Mouse (Mus musculus) thymus, adult 2 months (tissue): ENCODE measurements around the gene Ptpn3. TPM values are rescaled to one million over a fixed set of nuclear protein-coding genes. Genes with fewer than 3 reads are reported as not detected.

Source experiments
- DNase-seq: peaks from one replicate; pipeline ENCODE4 v3.0.0; 2021
- H3K27ac ChIP-seq: fragments of 200-500 bp; 2 replicates; pipeline ENCODE4 v1.5.1; 2012; ENCODE audit warnings: low read length, control low read depth; ENCODE audit not compliant: control insufficient read depth, insufficient read depth
- H3K27me3 ChIP-seq: fragments of 200-500 bp; 2 replicates; pipeline ENCODE4 v1.6.1; 2012; ENCODE audit warnings: mild to moderate bottlenecking, low read length, moderate library complexity, mixed read lengths; ENCODE audit not compliant: control insufficient read depth, insufficient read depth
- H3K36me3 ChIP-seq: fragments of 200-500 bp; 2 replicates; pipeline ENCODE4 v1.6.1; 2012; ENCODE audit warnings: mild to moderate bottlenecking, low read length, moderate library complexity; ENCODE audit not compliant: control insufficient read depth, insufficient read depth
- H3K4me1 ChIP-seq: fragments of 200-500 bp; replicated peaks from 2 replicates; pipeline ENCODE4 v1.6.1; 2012; ENCODE audit warnings: low read length; ENCODE audit not compliant: control insufficient read depth, insufficient read depth
- H3K4me3 ChIP-seq: fragments of 200-500 bp; 2 replicates; pipeline ENCODE4 v1.5.1; 2012; ENCODE audit warnings: mild to moderate bottlenecking, low read length, control low read depth, moderate library complexity; ENCODE audit not compliant: control insufficient read depth, insufficient read depth
- CTCF ChIP-seq: fragments of 200-500 bp; IDR thresholded peaks from 2 replicates; pipeline ENCODE4 v1.5.1; 2012; ENCODE audit warnings: mild to moderate bottlenecking, control low read depth, low read length, moderate library complexity, borderline replicate concordance; ENCODE audit not compliant: control insufficient read depth, poor library complexity, insufficient read depth; ENCODE audit errors: extremely low read depth
- POLR2A ChIP-seq: fragments of 200-500 bp; IDR thresholded peaks from 2 replicates; pipeline ENCODE4 v1.6.1; 2012; ENCODE audit warnings: mild to moderate bottlenecking, low read length, control low read depth, moderate library complexity; ENCODE audit not compliant: control insufficient read depth, poor library complexity, insufficient read depth; ENCODE audit errors: extremely low read depth
- WGBS: fragments of 180-500 bp; shearing (Covaris S2); methylation state at CpG from one replicate; pipeline ENCODE4 v1.1.7; 2018; 5-methylcytosine and 5-hydroxymethylcytosine counted together
- polyA plus RNA-seq: library from polyadenylated mRNA; depleted of rRNA; stranded (reverse); fragments of >200 nt; gene quantifications from 2 replicates; pipeline ENCODE4 v1.2.3, GENCODE M21; 2012

Ptpn3 gene
- polyA plus RNA-seq, 1 experiment = 3.3 TPM

GRCm38 (mm10) chr4:57266389-57266788 is 35.2 kb downstream of the Ptpn3 start:
- no peak for DNase-seq
- 93% methylated on average over 9 of the region's 9 CpGs for WGBS
- Histone ChIP-seq H3K27ac (no peak overlapping the region), H3K27me3 (no peaks in the 10 kb centered on the region), H3K4me1 (no peaks in the 10 kb centered on the region), H3K36me3 (no peaks in the 10 kb centered on the region), H3K4me3 (no peak overlapping the region)
- no peak for TF ChIP-seq POLR2A

DNA sequence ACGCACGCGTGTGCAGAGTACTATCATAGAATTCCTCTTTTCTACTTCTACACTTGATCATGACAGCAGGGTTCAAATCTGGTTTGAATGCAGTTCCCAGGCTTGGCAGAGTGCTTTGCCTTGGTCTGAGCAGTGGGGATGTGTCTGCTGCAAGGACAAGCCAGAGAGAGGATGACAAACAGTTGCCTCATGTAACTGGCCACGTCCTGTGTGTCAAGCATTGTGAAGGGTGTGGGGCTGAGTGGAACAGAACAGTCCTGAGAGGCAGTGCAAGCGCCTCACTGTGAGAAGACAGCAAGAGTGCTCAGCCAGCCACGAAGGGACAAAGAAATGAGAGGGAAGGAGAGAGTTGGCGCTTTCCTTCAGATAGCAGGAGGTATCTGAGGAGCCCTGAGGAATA is 37.9 kb downstream of the Ptpn3 start:
- DNase-seq = no peak
- 94% methylated on average over 7 of the region's 7 CpGs for WGBS

DNA sequence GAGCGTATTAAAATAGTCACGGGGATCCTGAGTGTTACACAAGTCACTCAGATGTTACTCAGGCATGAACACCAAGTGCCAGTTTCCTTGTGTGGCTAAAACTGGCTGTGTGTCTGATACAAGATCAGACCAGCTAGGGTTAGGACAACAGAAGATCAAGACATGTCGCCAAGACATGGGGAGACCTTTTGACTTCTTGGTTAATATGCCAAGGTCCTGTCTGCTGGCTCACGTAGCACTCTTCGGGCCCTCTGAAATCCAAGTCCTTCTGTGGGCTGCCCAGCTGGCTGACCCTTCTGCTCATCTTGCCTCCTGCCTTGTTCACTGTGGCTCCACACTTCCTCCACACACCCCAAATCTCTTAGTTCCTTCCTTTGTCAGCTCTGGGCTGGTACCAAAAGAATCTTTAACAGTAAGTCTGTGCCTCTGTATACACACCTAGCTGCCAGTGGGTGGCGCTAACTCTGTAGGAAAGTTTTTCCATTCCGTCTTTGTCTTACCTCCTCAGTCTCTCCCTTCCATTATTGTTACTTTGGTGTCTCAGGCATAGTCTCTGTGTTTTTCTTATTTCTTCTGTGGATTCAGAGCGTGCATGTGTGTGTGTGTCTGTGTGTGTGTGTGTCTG is 38.5 kb downstream of the Ptpn3 start:
- Histone ChIP-seq H3K27me3 (no peaks in the 10 kb centered on the region), H3K27ac (no peak overlapping the region), H3K36me3 (no peaks in the 10 kb centered on the region), H3K4me1 (no peaks in the 10 kb centered on the region), H3K4me3 (no peak overlapping the region)
- WGBS = 87% methylated on average over 8 of the region's 8 CpGs
- TF ChIP-seq POLR2A (no peak), CTCF (no peak)
- no peak for DNase-seq

More for the DNA sequence above, 37.9 kb downstream of the Ptpn3 start:
- Histone ChIP-seq H3K4me1 (no peaks in the 10 kb centered on the region), H3K4me3 (no peak overlapping the region), H3K27me3 (no peaks in the 10 kb centered on the region), H3K36me3 (no peaks in the 10 kb centered on the region), H3K27ac (no peak overlapping the region)
- TF ChIP-seq CTCF (no peak), POLR2A (no peak)

DNA sequence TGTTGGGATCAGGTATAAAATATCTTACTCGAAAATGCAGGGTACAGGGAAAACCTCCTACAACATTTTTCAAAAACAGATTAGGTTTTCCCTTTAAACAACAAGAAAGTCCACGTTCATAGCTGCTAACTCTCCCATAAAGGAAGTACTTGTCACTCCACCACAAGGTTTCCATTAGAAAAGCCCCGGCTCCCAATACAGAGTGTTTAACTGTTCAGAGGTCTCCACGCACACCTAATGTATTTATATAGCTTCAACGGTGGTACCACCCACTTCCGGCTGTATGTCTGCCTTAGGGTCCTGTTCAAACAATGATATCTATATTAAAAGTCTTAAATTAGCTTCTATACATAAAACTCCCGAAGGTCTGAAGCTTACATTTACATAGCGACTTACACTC is 39.2 kb downstream of the Ptpn3 start:
- Histone ChIP-seq H3K4me1 (no peaks in the 10 kb centered on the region), H3K27me3 (no peaks in the 10 kb centered on the region), H3K36me3 (no peaks in the 10 kb centered on the region), H3K4me3 (no peak overlapping the region), H3K27ac (no peak overlapping the region)
- no peak for DNase-seq
- 93% methylated on average over 8 of the region's 8 CpGs for WGBS
- TF ChIP-seq CTCF (no peak), POLR2A (no peak)

GRCm38 (mm10) chr4:57261813-57262212 is 39.8 kb downstream of the Ptpn3 start:
- Histone ChIP-seq H3K27me3 (no peaks in the 10 kb centered on the region), H3K4me3 (no peak overlapping the region), H3K27ac (no peak overlapping the region), H3K36me3 (no peaks in the 10 kb centered on the region), H3K4me1 (no peaks in the 10 kb centered on the region)
- no peak for DNase-seq
- no peak for TF ChIP-seq CTCF
- WGBS = 92% methylated on average over 9 of the region's 9 CpGs

- 94% methylated on average over 14 of the region's 14 CpGs for WGBS
- H3K4me3 ChIP-seq = no peak overlapping the region
- no peaks in the 10 kb centered on the region for H3K36me3 ChIP-seq
These were observed 43.2 kb downstream of the Ptpn3 start for GRCm38 (mm10) chr4:57258159-57259035.

GRCm38 (mm10) chr4:57257409-57257808 is 44.2 kb downstream of the Ptpn3 start:
- Histone ChIP-seq H3K4me1 (no peaks in the 10 kb centered on the region), H3K36me3 (no peaks in the 10 kb centered on the region), H3K27me3 (no peaks in the 10 kb centered on the region), H3K4me3 (no peak overlapping the region), H3K27ac (no peak overlapping the region)
- no peak for TF ChIP-seq CTCF
- TF ChIP-seq POLR2A = no peak
- no peak for DNase-seq
- 96% methylated on average over 8 of the region's 8 CpGs for WGBS

More at GRCm38 (mm10) chr4:57258159-57259035, 43.2 kb downstream of the Ptpn3 start:
- no peaks in the 10 kb centered on the region for H3K27me3 ChIP-seq
- no peak overlapping the region for H3K27ac ChIP-seq
- TF ChIP-seq CTCF = no peak
- no peak for TF ChIP-seq POLR2A
- H3K4me1 ChIP-seq = no peaks in the 10 kb centered on the region
- no peak for DNase-seq
